Mouse (Mus musculus) limb, embryonic 15.5 days (tissue): Measurements from ENCODE around the gene Ap1b1. TPM values are rescaled to one million over a fixed set of nuclear protein-coding genes. Genes with fewer than 3 reads are reported as not detected.
A peak's percentile ranks its signal among the peaks of the same experiment; 100 is the strongest.

ENCODE experiments used
- ATAC-seq: fragments of 200-750 bp; cut with Nextera tagmentation; 2 replicates; pipeline ENCODE4 v1.8.0; 2017; ENCODE audit warnings: low read depth, moderate TSS enrichment; ENCODE audit not compliant: insufficient number of reproducible peaks, low FRiP score, low TSS enrichment
- H3K27ac ChIP-seq: fragments of 300-500 bp; sonication (generic); 2 replicates; pipeline ENCODE4 v1.5.1; 2015; ENCODE audit warnings: moderate library complexity, mild to moderate bottlenecking, inconsistent platforms
- H3K27me3 ChIP-seq: fragments of 300-500 bp; sonication (generic); 2 replicates; pipeline ENCODE4 v1.6.1; 2015; ENCODE audit warnings: inconsistent platforms
- H3K36me3 ChIP-seq: fragments of 300-500 bp; sonication (generic); 2 replicates; pipeline ENCODE4 v1.6.1; 2015; ENCODE audit warnings: inconsistent platforms
- H3K4me1 ChIP-seq: fragments of 300-500 bp; sonication (generic); 2 replicates; pipeline ENCODE4 v1.6.1; 2015; ENCODE audit warnings: inconsistent platforms
- H3K4me2 ChIP-seq: fragments of 300-500 bp; sonication (generic); 2 replicates; pipeline ENCODE4 v1.6.1; 2015; ENCODE audit warnings: mild to moderate bottlenecking, inconsistent platforms
- H3K4me3 ChIP-seq: fragments of 300-500 bp; sonication (generic); 2 replicates; pipeline ENCODE4 v1.5.1; 2015; ENCODE audit warnings: mild to moderate bottlenecking, inconsistent platforms
- H3K9ac ChIP-seq: fragments of 300-500 bp; sonication (generic); 2 replicates; pipeline ENCODE4 v1.6.1; 2015; ENCODE audit warnings: inconsistent platforms
- H3K9me3 ChIP-seq: fragments of 300-500 bp; sonication (generic); 2 replicates; pipeline ENCODE4 v1.6.1; 2016; ENCODE audit warnings: inconsistent platforms
- WGBS: fragments of 180-500 bp; shearing (Covaris S2); methylation state at CpG from one replicate; pipeline ENCODE4 v1.1.7; 2015; 5-methylcytosine and 5-hydroxymethylcytosine counted together
- polyA plus RNA-seq: library from polyadenylated mRNA; unstranded; fragments of >200 nt; fragmentation: Nextera tagmentation; extraction: Ambion mirVana; gene quantifications from 2 replicates; pipeline ENCODE4 v1.2.1, GENCODE M21; 2015

The Ap1b1 gene
- 55.2 and 56.5 TPM in 2 replicates for polyA plus RNA-seq

- H3K27ac ChIP-seq = peak within 1 kb of the TSS; percentile 38; the same call in 1 of the 2 replicates
- peak within 1 kb of the TSS; percentile 89 for H3K4me2 ChIP-seq
- WGBS = under 1% methylated on average over 62 of the region's 62 CpGs
- ATAC-seq = peak; percentile 89
- 0 out of 2 replicates have a peak, but pooled peaks cover 3% of the 10 kb centered on the region for H3K36me3 ChIP-seq
- H3K4me1 ChIP-seq = peaks cover 13% of the 10 kb centered on the region
- H3K9me3 ChIP-seq = no peaks in the 10 kb centered on the region
- peak within 1 kb of the TSS; percentile 58 for H3K9ac ChIP-seq
- peaks cover 12% of the 10 kb centered on the region for H3K27me3 ChIP-seq
- H3K4me3 ChIP-seq = peak within 1 kb of the TSS; percentile 71
Observed at GRCm38 (mm10) chr11:4986695-4987486, at the start of gene Ap1b1. Gene Ap1b1 (plus strand): TSS chr11:4986824.

DNA sequence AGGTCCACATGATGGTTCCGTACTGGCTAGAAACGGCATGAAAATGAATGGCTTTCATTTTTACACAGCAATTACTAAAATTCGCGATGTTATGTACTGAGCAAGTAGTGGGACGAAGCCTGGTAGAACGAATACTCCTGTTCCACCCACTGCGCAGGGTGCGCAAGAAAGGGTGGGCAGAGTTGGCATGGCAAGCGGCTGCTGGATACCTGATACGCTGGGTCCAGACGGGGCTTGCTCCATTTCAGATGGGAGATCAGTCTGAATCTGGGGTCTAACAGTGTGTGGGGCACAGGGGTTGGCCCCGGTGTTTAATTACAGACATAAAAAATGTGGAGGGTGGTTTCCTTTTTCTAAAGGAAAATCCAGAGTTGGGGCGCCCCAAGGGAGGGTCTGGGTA lies 40.1 kb upstream of the Ap1b1 start:
- Histone ChIP-seq H3K27ac (no peak overlapping the region), H3K4me3 (peak overlapping the region; percentile 51), H3K4me2 (peak overlapping the region; percentile 97), H3K27me3 (peaks cover 88% of the 10 kb centered on the region), H3K9ac (no peak overlapping the region), H3K36me3 (no peaks in the 10 kb centered on the region), H3K4me1 (peaks cover 17% of the 10 kb centered on the region), H3K9me3 (no peaks in the 10 kb centered on the region)
- no peak for ATAC-seq
- WGBS = 30% methylated on average over 12 of the region's 13 CpGs

DNA sequence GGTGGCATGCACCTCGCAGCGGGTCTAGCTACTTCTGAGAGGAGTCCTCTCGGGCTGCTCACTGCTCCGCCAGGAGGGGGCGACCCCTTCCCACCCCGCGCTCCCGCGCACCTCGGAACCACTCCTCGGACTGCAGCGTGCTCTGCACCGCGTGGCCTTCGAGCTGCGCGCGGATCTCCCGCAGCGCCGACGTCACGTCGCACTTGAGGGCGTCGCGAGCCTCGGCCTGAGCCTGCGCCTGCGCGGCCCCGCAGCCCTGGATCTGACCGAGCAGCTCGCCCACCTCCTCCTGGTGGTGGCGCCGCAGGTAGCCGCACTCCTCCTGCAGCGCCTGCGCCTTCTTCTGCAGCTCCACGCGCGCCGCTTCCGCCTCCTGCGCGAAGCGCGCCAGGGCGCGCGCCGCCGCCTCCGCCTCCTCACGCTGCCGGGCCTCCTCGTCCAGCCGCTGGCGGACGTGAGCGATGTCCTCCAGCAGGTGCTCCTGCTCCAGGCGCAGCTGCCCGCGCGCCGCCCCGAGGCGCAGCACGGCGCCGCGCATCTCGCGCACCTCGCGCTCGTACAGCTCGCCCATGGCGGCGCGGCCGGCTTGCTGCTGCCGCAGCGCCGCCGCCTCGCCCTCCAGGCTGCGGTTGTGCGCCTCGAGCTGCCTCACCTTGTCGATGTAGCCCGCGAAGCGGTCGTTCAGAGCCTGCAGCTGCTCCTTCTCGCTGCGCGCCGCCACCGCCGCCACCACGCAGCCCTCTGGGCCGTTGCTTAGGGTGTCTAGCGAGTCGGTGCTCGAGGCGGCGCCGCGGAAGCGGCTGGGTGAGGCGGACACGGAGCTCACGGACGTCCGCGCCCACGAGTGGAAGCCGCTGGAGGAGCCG lies 39.4 kb upstream of the Ap1b1 start:
- Histone ChIP-seq H3K27me3 (peaks cover 92% of the 10 kb centered on the region), H3K9me3 (no peaks in the 10 kb centered on the region), H3K27ac (no peak overlapping the region), H3K4me3 (peak overlapping the region; percentile 51), H3K9ac (no peak overlapping the region), H3K4me1 (peaks cover 17% of the 10 kb centered on the region), H3K4me2 (peak overlapping the region; percentile 97), H3K36me3 (no peaks in the 10 kb centered on the region)
- no peak for ATAC-seq
- under 1% methylated on average over 120 of the region's 120 CpGs for WGBS

DNA sequence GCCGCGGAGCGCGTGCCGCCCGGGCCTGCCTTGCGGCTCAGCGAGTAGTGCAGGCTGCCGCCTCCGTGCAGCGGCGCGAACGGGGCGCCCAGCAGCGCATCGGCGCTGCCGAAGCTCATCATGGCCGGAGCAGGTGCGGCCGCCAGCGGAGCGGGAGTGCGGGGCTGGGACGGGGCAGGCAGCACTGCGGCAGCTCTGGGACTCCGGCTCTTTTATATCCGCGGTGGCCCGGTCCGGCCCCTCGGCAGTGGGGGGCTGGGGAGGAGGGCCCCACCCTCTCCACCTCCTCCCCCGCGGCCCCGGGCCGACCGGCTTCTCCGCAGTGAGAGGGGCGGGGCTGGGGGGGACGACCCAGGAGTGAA lies 38.8 kb upstream of the Ap1b1 start, which contains the start of gene Nefh:
TSS of gene Nefh (minus strand) at position 252 of the 362 bp plus-strand sequence.
- Histone ChIP-seq H3K27ac (no peak within 1 kb of the TSS), H3K4me3 (peak within 1 kb of the TSS; percentile 51), H3K36me3 (no peaks in the 10 kb centered on the region), H3K9me3 (no peaks in the 10 kb centered on the region), H3K27me3 (peaks cover 92% of the 10 kb centered on the region), H3K9ac (no peak within 1 kb of the TSS), H3K4me2 (peak within 1 kb of the TSS; percentile 97), H3K4me1 (peaks cover 17% of the 10 kb centered on the region)
- ATAC-seq = no peak
- under 1% methylated on average over 41 of the region's 41 CpGs for WGBS

DNA sequence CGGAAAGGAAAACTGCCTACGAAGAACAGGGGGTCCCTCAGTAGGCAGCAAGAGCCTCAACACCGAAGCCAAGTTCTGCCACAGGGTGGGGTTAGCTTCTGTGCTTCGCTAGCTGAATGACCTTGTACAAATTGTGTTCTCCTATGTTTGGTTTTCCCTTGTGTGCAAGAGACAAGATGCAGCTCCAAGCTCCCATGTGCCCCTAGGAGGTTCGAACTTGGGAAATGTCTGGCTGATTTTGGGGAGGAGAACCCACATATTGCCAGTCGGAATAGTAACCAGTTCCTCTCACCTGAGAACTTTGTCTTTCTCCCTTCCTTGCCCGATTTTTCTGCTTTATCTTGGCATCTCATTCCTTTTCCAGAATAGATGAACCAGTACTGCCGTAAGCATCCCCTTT lies 37.8 kb upstream of the Ap1b1 start:
- H3K27ac ChIP-seq = no peak overlapping the region
- no peaks in the 10 kb centered on the region for H3K36me3 ChIP-seq
- no peaks in the 10 kb centered on the region for H3K9me3 ChIP-seq
- H3K4me3 ChIP-seq = no peak overlapping the region
- no peak overlapping the region for H3K9ac ChIP-seq
- peaks cover 17% of the 10 kb centered on the region for H3K4me1 ChIP-seq
- H3K27me3 ChIP-seq = peaks cover 97% of the 10 kb centered on the region
- H3K4me2 ChIP-seq = no peak overlapping the region
- no peak for ATAC-seq
- 36% methylated on average over 8 of the region's 8 CpGs for WGBS

- WGBS = 6% methylated on average over 23 of the region's 23 CpGs
- ATAC-seq = no peak
- H3K4me3 ChIP-seq = no peak overlapping the region
Observed at GRCm38 (mm10) chr11:4949256-4950044, 37.2 kb upstream of the Ap1b1 start.

DNA sequence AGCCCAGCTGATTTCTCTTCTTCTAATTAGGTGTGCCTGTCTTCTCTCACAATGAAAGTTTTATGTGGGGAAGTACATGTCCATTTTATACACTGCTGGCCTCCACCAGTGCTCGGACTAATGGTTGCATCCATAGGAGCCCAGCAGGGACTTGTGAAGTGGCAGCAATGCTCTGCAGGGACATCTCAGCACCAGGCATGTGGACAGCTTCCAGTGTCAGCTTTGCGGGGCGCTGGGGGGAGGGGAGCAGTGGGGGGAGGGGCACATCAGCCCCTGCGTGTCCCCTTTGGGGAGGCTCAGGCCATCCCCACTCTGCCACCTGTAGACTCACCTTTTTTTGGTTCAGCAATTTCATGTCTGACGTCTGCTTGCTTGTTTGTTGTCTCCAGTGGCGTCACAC lies 33.2 kb upstream of the Ap1b1 start:
- Histone ChIP-seq H3K9me3 (no peaks in the 10 kb centered on the region), H3K4me2 (no peak overlapping the region), H3K27ac (no peak overlapping the region), H3K9ac (no peak overlapping the region), H3K4me3 (no peak overlapping the region), H3K36me3 (no peaks in the 10 kb centered on the region), H3K4me1 (0 out of 2 replicates have a peak, but pooled peaks cover 3% of the 10 kb centered on the region), H3K27me3 (peaks cover 78% of the 10 kb centered on the region)
- ATAC-seq = no peak
- 2% methylated on average over 5 of the region's 6 CpGs for WGBS

More at GRCm38 (mm10) chr11:4949256-4950044, 37.2 kb upstream of the Ap1b1 start:
- no peak overlapping the region for H3K9ac ChIP-seq
- H3K4me2 ChIP-seq = no peak overlapping the region
- H3K4me1 ChIP-seq = peaks cover 20% of the 10 kb centered on the region
- peaks cover 97% of the 10 kb centered on the region for H3K27me3 ChIP-seq
- no peaks in the 10 kb centered on the region for H3K36me3 ChIP-seq
- H3K27ac ChIP-seq = no peak overlapping the region
- H3K9me3 ChIP-seq = no peaks in the 10 kb centered on the region

DNA sequence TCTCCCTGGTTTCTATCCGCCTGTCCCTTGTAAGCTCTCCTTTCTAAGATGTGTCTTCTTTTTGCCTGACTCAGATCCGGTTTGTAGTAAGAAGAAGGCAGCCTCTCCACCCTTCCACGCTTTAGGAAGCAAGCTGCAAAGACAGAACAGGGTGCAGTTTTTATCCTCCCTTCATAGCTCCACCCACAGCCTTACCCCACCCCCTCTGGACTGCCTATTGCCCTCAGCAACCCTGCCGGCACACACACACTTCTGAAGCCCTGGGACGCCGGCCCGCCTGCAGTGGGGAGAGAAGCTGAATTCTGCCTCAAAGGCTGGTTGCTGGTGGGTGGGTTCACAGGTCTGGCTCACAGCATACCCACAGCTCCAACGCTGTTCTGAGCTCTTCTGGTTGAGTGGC lies 32.7 kb upstream of the Ap1b1 start:
- WGBS = 1% methylated on average over 8 of the region's 8 CpGs
- H3K4me1 ChIP-seq = 0 out of 2 replicates have a peak, but pooled peaks cover 3% of the 10 kb centered on the region
- H3K9ac ChIP-seq = no peak overlapping the region
- H3K27ac ChIP-seq = no peak overlapping the region
- no peak overlapping the region for H3K4me2 ChIP-seq
- no peak overlapping the region for H3K4me3 ChIP-seq
- H3K27me3 ChIP-seq = peaks cover 73% of the 10 kb centered on the region
- H3K9me3 ChIP-seq = no peaks in the 10 kb centered on the region
- no peak for ATAC-seq
- no peaks in the 10 kb centered on the region for H3K36me3 ChIP-seq

DNA sequence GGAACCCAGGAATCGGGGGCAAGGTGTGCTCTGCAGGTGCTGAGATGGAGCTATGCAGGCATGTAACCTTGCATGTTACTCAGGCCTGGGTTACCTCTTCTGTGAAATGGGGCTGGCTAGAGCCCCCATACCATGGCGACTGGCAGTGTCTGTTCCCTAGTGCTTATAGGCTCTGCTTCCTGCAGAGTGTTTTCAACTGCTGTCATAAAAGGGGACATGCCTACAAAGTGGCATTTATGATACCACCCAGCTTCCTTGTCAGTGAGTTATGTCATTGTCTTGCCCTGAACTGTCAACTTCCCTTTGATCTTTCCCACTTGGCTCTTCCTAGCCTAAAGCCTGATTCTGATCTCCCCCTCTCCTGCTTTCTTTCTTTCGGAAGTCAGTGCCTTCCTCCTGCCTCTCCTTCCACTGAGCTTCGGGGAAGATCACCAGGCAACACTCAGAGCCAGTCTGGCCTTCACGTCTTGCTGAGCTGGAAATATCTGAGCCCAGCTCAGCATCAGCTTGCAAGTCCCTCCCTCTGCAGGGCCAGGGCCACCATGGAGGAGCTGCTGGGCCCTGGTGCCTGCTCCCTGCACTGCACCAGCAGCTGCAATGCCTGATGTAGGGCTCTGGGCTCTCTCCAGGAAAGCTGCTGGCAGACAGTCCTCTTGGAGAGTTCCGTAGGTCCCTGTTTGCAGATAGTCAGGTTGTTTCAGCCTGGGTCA lies 23.4 kb upstream of the Ap1b1 start:
- no peaks in the 10 kb centered on the region for H3K36me3 ChIP-seq
- no peaks in the 10 kb centered on the region for H3K9me3 ChIP-seq
- peaks cover 4% of the 10 kb centered on the region; the same call in 1 of the 2 replicates for H3K4me1 ChIP-seq
- peaks cover 4% of the 10 kb centered on the region; the same call in 1 of the 2 replicates for H3K27me3 ChIP-seq
- no peak overlapping the region for H3K27ac ChIP-seq
- no peak overlapping the region for H3K4me3 ChIP-seq
- WGBS = 23% methylated on average over 6 of the region's 6 CpGs
- no peak overlapping the region for H3K4me2 ChIP-seq
- no peak overlapping the region for H3K9ac ChIP-seq
- no peak for ATAC-seq

- Histone ChIP-seq H3K36me3 (no peaks in the 10 kb centered on the region), H3K4me1 (peaks cover 8% of the 10 kb centered on the region; the same call in 1 of the 2 replicates), H3K9ac (no peak overlapping the region), H3K27me3 (no peaks in the 10 kb centered on the region; the same call in 1 of the 2 replicates), H3K27ac (no peak overlapping the region), H3K9me3 (no peaks in the 10 kb centered on the region), H3K4me2 (no peak overlapping the region), H3K4me3 (no peak overlapping the region)
- ATAC-seq = no peak
- 64% methylated on average over 2 of the region's 2 CpGs for WGBS
Observed at GRCm38 (mm10) chr11:4966325-4966724, 20.3 kb upstream of the Ap1b1 start.

DNA sequence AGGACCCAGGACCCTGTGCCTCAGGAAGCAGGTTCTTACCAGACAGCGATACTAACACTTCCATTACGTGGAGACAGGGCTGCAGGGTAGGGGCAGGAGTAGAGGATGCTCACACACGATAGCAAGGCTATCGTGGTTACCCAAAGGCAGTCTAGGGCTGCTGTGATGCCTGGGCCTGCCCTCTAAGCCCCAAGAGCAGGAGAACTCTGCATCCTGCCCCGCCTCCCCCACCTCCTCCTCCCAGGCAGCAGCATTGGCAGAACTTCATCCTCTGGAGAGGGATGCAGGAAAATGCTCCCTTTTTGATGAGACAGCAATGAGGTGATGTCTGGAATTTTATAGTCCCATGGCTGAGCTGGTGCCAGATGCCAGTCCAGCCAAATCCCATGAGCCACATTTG lies 19.7 kb upstream of the Ap1b1 start:
- H3K4me3 ChIP-seq = no peak overlapping the region
- no peaks in the 10 kb centered on the region for H3K36me3 ChIP-seq
- H3K4me2 ChIP-seq = no peak overlapping the region
- no peak overlapping the region for H3K27ac ChIP-seq
- no peak for ATAC-seq
- WGBS = 52% methylated on average over 5 of the region's 5 CpGs
- no peaks in the 10 kb centered on the region for H3K9me3 ChIP-seq
- no peak overlapping the region for H3K9ac ChIP-seq
- H3K27me3 ChIP-seq = no peaks in the 10 kb centered on the region; the same call in 1 of the 2 replicates
- peaks cover 8% of the 10 kb centered on the region; the same call in 1 of the 2 replicates for H3K4me1 ChIP-seq
